Mouse (Mus musculus) heart, postnatal 0 days (tissue): ENCODE measurements at regions not wholly inside any gene's neighbourhood (a gene's known extent, or its start where the extent isn't known, plus 50 kb on each side); places are given as distances from the start of the nearest gene placed in this dataset.

ENCODE experiments used
- CTCF ChIP-seq: IDR thresholded peaks from 2 replicates; pipeline ENCODE4 v1.5.1; 2016; ENCODE audit warnings: antibody characterized with exemption, control low read depth, low read depth
- EP300 ChIP-seq: IDR thresholded peaks from 2 replicates; pipeline ENCODE4 v1.6.1; 2016; ENCODE audit warnings: antibody characterized with exemption, low read depth

DNA sequence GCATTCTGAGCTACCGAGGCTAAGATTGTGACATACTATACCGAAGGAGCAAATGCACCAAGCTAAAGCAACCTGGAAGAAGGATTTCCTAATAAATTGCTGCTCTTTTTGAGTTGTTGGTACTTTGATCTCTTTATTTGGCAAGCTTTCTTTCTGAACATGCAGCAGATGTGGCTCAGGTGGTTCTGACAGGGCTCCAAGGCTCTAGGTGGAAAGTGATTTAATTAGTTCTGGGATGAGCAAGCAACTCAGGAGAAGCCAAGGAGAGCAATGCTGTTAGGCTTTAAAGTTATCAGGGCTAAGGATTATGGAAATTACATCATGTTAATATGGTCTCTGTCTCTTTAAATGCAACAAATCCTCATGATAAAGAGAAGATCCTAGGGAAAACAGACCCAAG, 692.6 kb downstream of the Sorcs1 start:
- no peak for TF ChIP-seq CTCF
- TF ChIP-seq EP300: no peak
